ENCODE assay signal across 10 mouse cellular contexts in the genomic region with DNA sequence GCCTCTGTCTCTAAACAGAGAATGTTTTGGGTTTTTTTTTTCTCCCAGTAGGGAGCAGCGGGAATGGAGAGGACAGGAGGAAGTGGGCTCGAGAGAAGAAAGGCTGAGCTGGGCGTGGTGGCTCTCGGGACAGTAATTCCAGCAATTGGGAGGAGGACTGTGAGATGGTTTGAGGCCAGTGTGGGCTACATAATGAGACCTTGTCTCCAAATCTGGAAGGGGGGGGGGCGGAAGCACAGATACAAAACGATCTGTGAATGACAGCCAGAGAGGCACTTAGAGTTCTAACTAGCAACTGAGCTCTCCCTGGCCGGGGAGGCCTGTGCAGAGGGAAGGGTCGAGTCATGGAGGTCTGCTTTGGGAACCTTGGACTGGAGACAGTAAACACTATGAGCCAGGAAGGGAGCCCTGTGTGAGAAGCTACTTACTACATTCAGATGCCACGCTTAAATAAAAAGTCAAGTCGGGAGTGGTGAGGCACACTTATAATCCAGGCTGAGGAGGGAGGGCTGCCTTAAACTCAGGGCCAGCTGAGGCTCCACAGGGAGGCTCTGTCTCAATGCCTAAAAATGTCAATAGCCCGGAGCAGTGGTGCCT. TPM values are rescaled to one million over a fixed set of nuclear protein-coding genes. Genes with fewer than 3 reads are reported as not detected.
DNase-seq lines count a peak whose midpoint lies in the region; ATAC-seq and TF ChIP-seq lines count a peak whose summit lies in the region.
"Had no signal": no experiment of that assay in that cellular context is flagged by ENCODE, and none has a peak within 500 bp of the region (broad histone marks: within the 10 kb centered on the region; RNA-seq: fewer than 3 reads in every experiment).

No protein-coding gene starts in this region.

- no peak overlapping the region for H3K4me3 ChIP-seq in gastrocnemius, adult 2 months
- no peak overlapping the region for H3K4me3 ChIP-seq in liver, embryonic 11.5 days (ENCODE audit: low read depth, low read length)
- H3K4me3 ChIP-seq in embryonic facial prominence, embryonic 12.5 days, result no peak overlapping the region
- no peak overlapping the region for H3K4me3 ChIP-seq in myocyte

- no peak for TF ChIP-seq CTCF in gastrocnemius, adult 2 months (IDR thresholded peaks at IDR 0.05)

- no peak for TF ChIP-seq POLR2A in myocyte (IDR thresholded peaks at IDR 0.05; ENCODE audit: insufficient read length, low read depth)

- H3K9ac ChIP-seq in liver, embryonic 11.5 days (ENCODE audit: low read depth, low read length), result no peak overlapping the region
- no peak overlapping the region for H3K9ac ChIP-seq in embryonic facial prominence, embryonic 12.5 days

- 26% methylated on average over 11 of the region's 11 CpGs for WGBS in liver, embryonic 11.5 days
- WGBS in embryonic facial prominence, embryonic 12.5 days, result 3% methylated on average over 11 of the region's 11 CpGs

- H3K27me3 ChIP-seq in liver, embryonic 11.5 days (replicated peaks; ENCODE audit: control insufficient read depth, insufficient read depth, low read length), result no peaks in the 10 kb centered on the region; the same call in 1 of the 2 replicates
- H3K27me3 ChIP-seq in embryonic facial prominence, embryonic 12.5 days, result 0 out of 2 replicates have a peak, but pooled peaks cover 1% of the 10 kb centered on the region
- H3K27me3 ChIP-seq in myocyte (ENCODE audit: control insufficient read depth, insufficient read depth, insufficient read length), result no peaks in the 10 kb centered on the region

- H3K36me3 ChIP-seq in liver, embryonic 11.5 days (ENCODE audit: control insufficient read depth, insufficient read depth, low read length), result no peaks in the 10 kb centered on the region
- no peaks in the 10 kb centered on the region for H3K36me3 ChIP-seq in embryonic facial prominence, embryonic 12.5 days
- no peaks in the 10 kb centered on the region for H3K36me3 ChIP-seq in myocyte (ENCODE audit: control insufficient read depth, insufficient read depth)

- intact Hi-C loops in gastrocnemius, adult 2 months (cut with DNase I), result no loop called here
- intact Hi-C loops in gastrocnemius, postnatal 14 days (cut with DNase I; ENCODE audit: low total_unique reads), result no loop called here

- no peak for DNase-seq in gastrocnemius, adult 2 months
- DNase-seq in gastrocnemius, postnatal 14 days, result no peak
- no peak for DNase-seq in liver, embryonic 11.5 days (ENCODE audit: low spot score)
- DNase-seq in liver, result no peak
- DNase-seq in thymus, postnatal 36 days, result no peak
- DNase-seq: adrenal gland, postnatal 10 days; cerebellum, postnatal 14 days had no signal

- no peak overlapping the region for H3ac ChIP-seq in myocyte (ENCODE audit: control insufficient read depth, insufficient read length)

- peaks cover 16% of the 10 kb centered on the region for H3K4me1 ChIP-seq in liver, embryonic 11.5 days (replicated peaks; ENCODE audit: control insufficient read depth, insufficient read depth, low read length)
- H3K4me1 ChIP-seq in embryonic facial prominence, embryonic 12.5 days, result no peaks in the 10 kb centered on the region; the same call in 1 of the 2 replicates

- no peak for ATAC-seq in liver, embryonic 11.5 days (replicated peaks; ENCODE audit: low FRiP score)
- ATAC-seq in embryonic facial prominence, embryonic 12.5 days (ENCODE audit: insufficient number of reproducible peaks, insufficient read depth, low FRiP score, low TSS enrichment), result no peak
- no peak for ATAC-seq in megakaryocyte, adult 5-6 weeks (ENCODE audit: poor library complexity, severe bottlenecking)

- H3K9me3 ChIP-seq in liver, embryonic 11.5 days (ENCODE audit: control insufficient read depth, low read length), result no peaks in the 10 kb centered on the region
- H3K9me3 ChIP-seq in embryonic facial prominence, embryonic 12.5 days, result no peaks in the 10 kb centered on the region

- H3K79me2 ChIP-seq in myocyte (ENCODE audit: control insufficient read depth, insufficient read depth), result no peaks in the 10 kb centered on the region

- peak overlapping the region; percentile 46 for H3K27ac ChIP-seq in gastrocnemius, adult 2 months
- H3K27ac ChIP-seq in liver, embryonic 11.5 days (ENCODE audit: low read depth, low read length), result peak overlapping the region; percentile 25
- H3K27ac ChIP-seq in embryonic facial prominence, embryonic 12.5 days, result 0 out of 2 replicates have a peak overlapping the region, but pooled peaks have one; percentile 38

- no peak overlapping the region for H3K4me2 ChIP-seq in liver, embryonic 11.5 days
- H3K4me2 ChIP-seq in embryonic facial prominence, embryonic 12.5 days (replicated peaks), result no peak overlapping the region
- peak overlapping the region; percentile 69 for H3K4me2 ChIP-seq in myocyte (ENCODE audit: low read depth)

TF ChIP-seq in myocyte, 11 proteins besides CTCF, POLR2A, EP300 and RAD21:
- no peak for TF ChIP-seq E2F4 (IDR thresholded peaks at IDR 0.05; ENCODE audit: insufficient read depth)
- TF ChIP-seq SRF (IDR thresholded peaks at IDR 0.05; ENCODE audit: control insufficient read depth, insufficient read length, low read depth), result no peak
- no peak for TF ChIP-seq POLR2AphosphoS2 (IDR thresholded peaks at IDR 0.05; ENCODE audit: insufficient read length, low read depth)

RNA-seq across cellular contexts. Expression of gene Smagp, which starts 8.9 kb away (rescaled TPM):
- 1 to 10 TPM; 1.9 to 3.5 TPM for total RNA-seq in gastrocnemius, adult 2 months (2021)
- total RNA-seq in gastrocnemius, postnatal 14 days (2021), result 1 to 10 TPM; 6.0 to 6.4 TPM
- 14.1 and 15.6 TPM in 2 replicates for polyA plus RNA-seq in liver, embryonic 11.5 days (2014; fragmentation: Nextera tagmentation; extraction: Ambion mirVana)
- polyA plus RNA-seq in embryonic facial prominence, embryonic 12.5 days (2016; fragmentation: Nextera tagmentation; extraction: Ambion mirVana), result 5.9 and 7.2 TPM in 2 replicates
- polyA plus RNA-seq in myocyte (2012; fragmentation: generic; extraction: Trizol), result 2.0 TPM
- 1.1 and 3.2 TPM in 2 replicates for total RNA-seq in megakaryocyte, adult 5-6 weeks (2015)
- total RNA-seq in megakaryocyte, adult 5-6 weeks (2017), result 0.51 and 4.5 TPM in 2 replicates

RNA-seq across cellular contexts. Expression of gene Dazap2, which starts 12.7 kb away (rescaled TPM):
- 10 to 100 TPM; 61.3 to 72.4 TPM for total RNA-seq in gastrocnemius, adult 2 months (2021)
- total RNA-seq in gastrocnemius, postnatal 14 days (2021), result 10 to 100 TPM; 58.7 to 62.1 TPM
- polyA plus RNA-seq in liver, embryonic 11.5 days (2014; fragmentation: Nextera tagmentation; extraction: Ambion mirVana), result 256 and 274 TPM in 2 replicates
- polyA plus RNA-seq in embryonic facial prominence, embryonic 12.5 days (2016; fragmentation: Nextera tagmentation; extraction: Ambion mirVana), result 124 and 130 TPM in 2 replicates
- 154 TPM for polyA plus RNA-seq in myocyte (2012; fragmentation: generic; extraction: Trizol)
- 576 and 578 TPM in 2 replicates for total RNA-seq in megakaryocyte, adult 5-6 weeks (2015)
- total RNA-seq in megakaryocyte, adult 5-6 weeks (2017), result 242 and 284 TPM in 2 replicates

RNA-seq across cellular contexts. Expression of gene Pou6f1, which starts 28.1 kb away (rescaled TPM):
- total RNA-seq in gastrocnemius, adult 2 months (2021), result 10 to 100 TPM; 12.9 to 13.1 TPM
- total RNA-seq in gastrocnemius, postnatal 14 days (2021), result 1 to 10 TPM; 7.6 to 9.7 TPM
- polyA plus RNA-seq in liver, embryonic 11.5 days (2014; fragmentation: Nextera tagmentation; extraction: Ambion mirVana), result 0.92 and 1.2 TPM in 2 replicates
- 9.0 and 11.3 TPM in 2 replicates for polyA plus RNA-seq in embryonic facial prominence, embryonic 12.5 days (2016; fragmentation: Nextera tagmentation; extraction: Ambion mirVana)
- 7.7 TPM for polyA plus RNA-seq in myocyte (2012; fragmentation: generic; extraction: Trizol)
- 1.0 and 1.1 TPM in 2 replicates for total RNA-seq in megakaryocyte, adult 5-6 weeks (2015)
- 0.37 and 0.73 TPM in 2 replicates for total RNA-seq in megakaryocyte, adult 5-6 weeks (2017)

RNA-seq across cellular contexts. Expression of gene Bin2, which starts 41.5 kb away (rescaled TPM):
- under 1 TPM in 1 of 2 experiments, not detected in 1; 0.69 TPM for total RNA-seq in gastrocnemius, adult 2 months (2021)
- total RNA-seq in gastrocnemius, postnatal 14 days (2021), result under 1 TPM; 0.53 to 0.89 TPM
- 56.6 and 62.1 TPM in 2 replicates for polyA plus RNA-seq in liver, embryonic 11.5 days (2014; fragmentation: Nextera tagmentation; extraction: Ambion mirVana)
- polyA plus RNA-seq in embryonic facial prominence, embryonic 12.5 days (2016; fragmentation: Nextera tagmentation; extraction: Ambion mirVana), result 2.2 and 2.4 TPM in 2 replicates
- polyA plus RNA-seq in myocyte (2012; fragmentation: generic; extraction: Trizol), result not detected
- 309 and 324 TPM in 2 replicates for total RNA-seq in megakaryocyte, adult 5-6 weeks (2015)
- total RNA-seq in megakaryocyte, adult 5-6 weeks (2017), result 275 and 304 TPM in 2 replicates

RNA-seq across cellular contexts. Expression of gene Cela1, which starts 59.8 kb away (rescaled TPM):
- total RNA-seq in gastrocnemius, adult 2 months (2021), result not detected
- total RNA-seq in gastrocnemius, postnatal 14 days (2021), result not detected
- 10.5 and 13.7 TPM in 2 replicates for polyA plus RNA-seq in liver, embryonic 11.5 days (2014; fragmentation: Nextera tagmentation; extraction: Ambion mirVana)
- 1.1 and 2.4 TPM in 2 replicates for polyA plus RNA-seq in embryonic facial prominence, embryonic 12.5 days (2016; fragmentation: Nextera tagmentation; extraction: Ambion mirVana)
- 23.5 TPM for polyA plus RNA-seq in myocyte (2012; fragmentation: generic; extraction: Trizol)
- total RNA-seq in megakaryocyte, adult 5-6 weeks (2015), result 3.5 and 6.2 TPM in 2 replicates
- total RNA-seq in megakaryocyte, adult 5-6 weeks (2017), result 1.8 and 4.2 TPM in 2 replicates

Comparison
In these comparisons a context has a peak if more than half of its experiments do, and no peak if none do; other contexts are left out.
1. RNA of gene Pou6f1, which starts 28.1 kb away (total RNA-seq): 12.9 to 13.1 TPM in gastrocnemius, adult 2 months and 7.6 to 9.7 TPM in gastrocnemius, postnatal 14 days; 0.37 to 1.1 TPM in megakaryocyte, adult 5-6 weeks; every median in the first group is over 4 times any median in the second.
2. Peak in every context shown above with its lines, with median percentiles within 50 percentile points of each other: H3K27ac ChIP-seq.